Mouse (Mus musculus): ENCODE measurements at regions not wholly inside any gene's neighbourhood (a gene's known extent, or its start where the extent isn't known, plus 50 kb on each side); places are given as distances from the start of the nearest gene placed in this dataset.
"Not testable (repeated sequence)": the region's sequence is repeated elsewhere in the genome, so short reads cannot be mapped to it uniquely, and the experiment has no call there.

DNA sequence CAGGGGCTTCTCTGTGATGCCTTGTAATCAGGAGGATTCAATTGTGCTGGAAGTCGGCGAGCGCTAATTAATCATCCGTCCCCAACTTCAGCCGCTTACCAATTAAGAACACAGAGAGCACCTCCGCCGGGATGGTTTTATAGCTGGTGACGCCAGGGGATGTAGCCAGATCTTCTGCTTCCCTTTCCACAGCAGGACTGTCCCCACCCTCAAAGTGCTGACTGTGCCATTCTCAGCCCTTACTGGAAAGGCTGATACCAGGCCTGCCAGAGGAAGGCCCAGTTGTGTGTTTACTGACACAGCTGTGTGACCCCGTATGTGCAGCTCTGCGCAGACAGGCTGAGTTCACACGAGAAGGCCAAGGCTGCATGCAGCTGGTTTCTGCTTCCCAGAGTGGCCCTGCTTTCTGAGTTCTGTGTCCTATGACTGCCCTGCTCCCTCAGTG lies 59.9 kb upstream of the Bend4 start:
- DNase-seq (ENCODE audit: low spot score): no peak

DNA sequence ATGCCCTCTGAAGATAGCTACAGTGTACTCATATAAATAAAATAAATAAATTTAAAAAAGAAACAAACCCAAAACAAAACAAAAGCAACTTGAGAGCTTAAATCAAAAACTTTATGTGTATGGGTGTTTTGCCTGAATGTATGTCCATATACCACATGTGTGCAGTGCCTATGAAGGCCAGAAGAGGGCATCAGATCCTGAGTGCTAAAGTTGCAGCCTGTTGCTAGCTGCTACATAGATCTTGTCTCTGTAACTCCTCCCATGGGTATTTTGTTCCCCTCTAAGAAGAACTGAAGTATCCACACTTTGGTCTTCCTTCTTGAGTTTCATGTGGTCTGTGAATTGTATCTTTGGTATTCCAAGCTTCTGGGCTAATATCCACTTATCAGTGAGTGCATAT lies 62.6 kb upstream of the Bend4 start:
- DNase-seq (ENCODE audit: low spot score): not testable (repeated sequence)

DNA sequence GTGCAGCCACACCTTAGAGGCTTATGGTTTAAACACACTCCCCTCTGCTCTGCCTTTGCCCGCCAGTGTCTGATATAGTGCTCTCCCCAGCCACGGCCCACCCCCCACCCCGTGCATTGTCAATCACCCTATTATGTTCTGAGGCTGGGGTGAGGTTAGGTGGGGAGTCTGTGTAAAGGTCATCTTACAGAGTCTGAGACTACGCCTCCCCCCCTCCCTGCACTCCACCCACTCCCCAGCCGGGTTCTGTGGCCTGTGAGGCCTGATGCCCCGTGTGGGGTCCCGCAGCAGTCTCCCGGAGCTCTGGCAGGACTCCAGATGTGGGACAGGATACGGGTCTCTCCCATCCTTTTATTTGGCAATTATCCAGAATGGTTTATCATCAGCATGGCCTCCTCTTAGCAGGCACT lies 64.8 kb upstream of the Bend4 start:
- DNase-seq (ENCODE audit: low spot score): no peak

DNA sequence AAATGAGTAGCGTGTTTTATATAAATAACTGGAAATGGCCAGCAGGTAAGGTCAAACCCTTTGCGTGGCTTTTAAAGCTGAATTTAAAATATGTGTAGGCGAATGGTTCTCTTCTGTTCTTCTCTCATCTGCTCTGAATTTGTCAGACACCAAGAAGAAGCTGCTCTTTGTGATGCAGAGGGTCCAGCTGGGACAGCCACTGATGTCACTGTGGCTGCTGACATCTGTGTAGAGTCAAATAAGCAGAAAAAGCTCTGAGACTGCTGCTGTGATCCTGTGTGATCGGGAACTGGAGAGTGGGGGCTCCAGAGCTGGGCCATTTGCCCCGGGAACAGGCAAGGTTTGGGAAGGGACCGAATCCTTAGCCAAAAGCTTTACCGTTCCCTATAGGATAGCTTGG lies 68.6 kb upstream of the Bend4 start:
- no peak for DNase-seq (ENCODE audit: low spot score)

DNA sequence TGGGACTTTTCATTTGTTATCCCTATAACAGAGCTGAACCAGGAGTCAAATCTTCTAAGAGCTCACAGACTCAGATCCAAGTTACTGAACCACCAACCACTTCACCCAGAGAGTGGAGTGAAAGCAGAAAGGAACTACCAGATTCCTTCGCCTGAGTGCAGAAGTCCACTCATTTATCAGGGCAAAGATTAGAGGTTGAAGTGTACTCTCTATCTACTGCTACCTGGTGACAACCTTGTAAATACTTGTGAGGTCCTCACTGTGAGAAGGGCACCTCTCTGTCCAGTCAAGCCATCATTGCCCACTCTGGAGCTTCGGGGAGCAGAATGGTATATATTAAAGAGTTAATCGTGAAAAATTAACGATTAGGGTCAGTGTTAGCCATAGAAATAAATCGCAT lies 87.4 kb upstream of the Shisa3 start:
- DNase-seq (ENCODE audit: low spot score): no peak

DNA sequence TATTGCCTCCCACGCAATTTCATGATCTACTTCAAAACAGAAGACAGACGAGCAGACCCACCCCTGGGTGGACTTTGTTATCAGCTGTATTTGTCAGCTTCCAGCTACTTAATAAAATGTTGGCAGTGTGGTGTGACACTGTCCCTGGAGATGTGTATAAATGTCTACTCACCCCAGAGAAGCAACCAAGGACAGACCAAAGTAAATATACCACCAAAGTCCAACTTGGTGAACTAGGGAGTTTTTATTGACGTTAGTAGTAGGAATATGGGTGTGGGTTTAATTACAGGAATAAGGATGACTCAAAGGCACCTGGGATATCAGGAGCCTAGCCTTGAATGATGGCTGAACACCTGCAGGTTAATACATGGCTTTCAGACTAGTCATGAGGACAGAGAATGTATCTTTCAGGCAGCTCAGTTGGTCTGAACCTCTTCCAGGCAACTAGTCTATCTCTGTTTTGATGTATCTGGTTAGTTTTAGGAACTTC lies 86.2 kb upstream of the Shisa3 start:
- no peak for DNase-seq (ENCODE audit: low spot score)

DNA sequence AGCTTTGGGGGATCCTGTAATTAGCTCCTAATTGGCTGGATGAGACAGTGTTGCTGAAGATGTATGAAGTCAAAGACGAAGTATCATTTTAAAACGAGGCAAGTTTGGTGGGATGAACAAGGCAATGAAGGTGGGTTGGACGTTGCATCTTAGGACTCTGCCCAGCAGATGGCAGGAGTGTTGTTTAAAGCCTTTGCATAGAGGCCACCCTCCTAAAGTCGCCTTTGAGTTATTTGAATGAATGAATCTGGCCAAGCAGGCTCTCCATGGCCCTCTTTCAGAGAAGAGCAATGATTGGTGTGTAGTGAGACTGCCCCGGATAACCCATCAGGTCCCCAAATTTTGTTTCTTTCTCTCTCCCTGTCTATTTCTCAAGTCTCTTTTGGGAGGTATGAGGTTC lies 77.5 kb upstream of the Shisa3 start:
- no peak for DNase-seq (ENCODE audit: low spot score)

DNA sequence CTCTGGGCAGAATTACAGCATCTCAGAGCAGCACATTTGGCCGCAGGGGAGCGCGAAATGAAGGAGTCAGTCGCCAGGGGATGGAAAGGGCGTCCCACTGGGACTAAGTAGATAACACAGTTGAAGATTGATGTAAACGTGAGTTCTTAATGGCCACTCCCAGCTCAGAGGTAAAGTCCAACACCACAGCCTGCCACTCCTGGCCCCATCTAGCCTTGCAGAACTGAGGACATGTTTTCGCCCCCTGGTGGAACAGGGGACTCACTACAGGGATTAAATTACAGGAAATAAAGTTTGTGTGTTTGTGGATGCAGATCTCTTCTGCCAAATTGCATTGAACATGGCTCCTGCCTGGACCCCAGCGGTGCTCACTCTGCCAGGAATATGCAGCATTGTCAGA lies 76.7 kb upstream of the Shisa3 start:
- DNase-seq (ENCODE audit: low spot score): no peak

DNA sequence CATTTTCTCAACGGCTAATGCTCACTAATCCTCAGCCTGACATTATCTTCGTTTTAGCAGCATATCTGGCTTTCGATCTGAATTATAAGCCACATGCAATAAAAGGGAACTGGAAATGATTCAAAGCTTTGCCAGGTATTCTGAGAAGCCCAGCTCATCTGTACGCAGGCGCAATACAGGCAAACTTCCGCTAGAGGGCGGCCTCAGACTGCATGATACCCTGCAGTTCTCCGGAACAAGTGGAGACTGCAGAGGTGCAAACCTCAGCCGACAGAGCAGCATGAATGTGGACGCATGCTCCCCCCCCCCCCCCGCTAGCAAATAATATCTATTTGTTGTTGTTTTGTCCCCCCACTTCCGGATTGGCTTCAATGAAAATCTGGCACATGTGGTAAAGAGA lies 75.3 kb upstream of the Shisa3 start:
- peak; percentile 74 for DNase-seq (ENCODE audit: low spot score)

DNA sequence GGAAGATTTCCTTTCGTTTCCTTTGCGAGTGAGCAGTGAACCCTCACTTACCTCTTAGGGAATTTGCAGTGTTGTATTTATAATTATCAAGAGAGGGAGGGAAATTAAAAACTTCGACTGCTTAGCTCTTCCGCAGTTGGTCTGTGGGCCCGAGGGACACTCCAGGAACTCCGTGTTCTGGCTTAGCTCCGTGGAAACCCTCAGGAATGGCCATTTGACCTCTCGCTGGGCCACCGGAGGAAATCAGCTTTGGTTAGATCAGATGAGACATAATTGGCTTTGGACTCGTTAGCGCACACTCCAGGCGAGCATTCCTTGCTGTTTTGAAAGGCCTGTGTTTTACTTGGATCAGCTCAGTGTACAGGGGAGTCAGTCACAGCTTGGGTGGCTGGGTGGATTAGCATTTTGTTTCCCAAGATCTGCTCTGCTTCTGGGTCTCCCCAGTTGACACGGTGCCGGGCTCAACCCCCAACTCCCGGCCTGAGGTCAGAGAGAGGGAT lies 74.9 kb upstream of the Shisa3 start:
- DNase-seq (ENCODE audit: low spot score): no peak

DNA sequence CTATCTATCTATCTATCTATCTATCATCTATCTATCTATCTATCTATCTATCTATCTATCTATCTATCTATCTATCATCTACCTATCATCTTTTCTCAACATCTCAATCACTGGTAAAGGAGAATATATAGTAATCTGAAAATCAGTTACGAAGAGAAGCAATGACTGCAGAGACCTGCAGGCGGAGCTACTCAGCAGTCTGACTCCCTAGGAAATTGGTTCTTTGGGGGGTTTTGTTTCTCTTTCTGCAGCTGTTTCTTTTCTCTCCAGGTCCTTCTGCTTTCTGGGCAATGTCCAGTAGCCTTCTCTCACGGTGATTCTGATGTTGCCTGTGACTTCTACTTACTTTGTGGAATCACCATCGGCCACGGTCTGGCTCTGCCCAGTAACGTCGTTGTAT lies 73.6 kb upstream of the Shisa3 start:
- DNase-seq (ENCODE audit: low spot score): no peak

DNA sequence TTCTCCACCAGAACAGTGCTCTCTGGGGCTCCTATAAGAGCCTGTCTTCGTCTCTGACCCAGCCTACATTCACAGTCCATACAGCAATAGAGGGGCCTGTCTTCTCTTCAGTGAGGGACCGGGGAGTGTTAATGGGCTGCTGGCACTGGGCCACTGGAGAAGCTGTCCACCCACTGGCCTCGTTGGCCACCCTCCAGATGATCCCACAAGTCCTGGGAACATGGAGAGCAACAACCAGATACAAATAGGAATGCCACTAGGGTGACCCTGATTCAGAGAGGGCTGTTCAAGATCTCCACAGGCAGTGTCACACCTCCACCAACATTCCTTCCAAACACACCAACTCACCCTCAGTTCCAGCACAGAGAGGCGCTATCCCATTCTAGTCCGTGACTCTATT lies 69.7 kb upstream of the Shisa3 start:
- no peak for DNase-seq (ENCODE audit: low spot score)

DNA sequence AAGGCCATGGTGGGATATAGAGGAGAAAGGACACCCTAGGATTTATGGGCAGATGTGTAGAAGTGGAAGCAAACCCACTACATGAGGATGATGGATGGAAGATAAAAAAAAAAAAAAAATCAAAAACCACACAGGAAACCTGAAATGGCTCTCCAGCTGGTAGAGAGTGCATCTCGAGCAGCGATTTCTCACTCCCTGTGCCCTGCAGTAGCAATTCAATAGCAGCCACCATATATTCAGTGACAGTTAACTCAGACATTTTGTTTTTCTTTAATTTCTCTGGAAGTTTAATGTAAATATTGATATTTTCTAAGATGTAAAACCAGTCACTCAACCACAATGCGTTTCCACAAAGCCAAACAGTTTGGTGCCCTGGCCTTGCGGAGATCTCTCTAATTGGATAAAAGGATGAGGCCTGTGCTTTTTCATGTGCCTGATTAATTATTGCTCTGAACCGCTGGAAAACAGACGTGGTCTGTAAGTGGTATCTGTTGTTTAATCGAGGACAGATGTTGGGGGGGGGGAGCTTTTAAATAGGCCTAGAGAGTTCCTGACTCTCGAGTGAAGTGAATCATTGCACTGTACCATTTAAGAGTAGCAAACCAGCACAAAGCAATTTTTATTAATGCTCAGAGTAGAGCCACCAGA lies 68.0 kb upstream of the Shisa3 start:
- DNase-seq (ENCODE audit: low spot score): no peak

DNA sequence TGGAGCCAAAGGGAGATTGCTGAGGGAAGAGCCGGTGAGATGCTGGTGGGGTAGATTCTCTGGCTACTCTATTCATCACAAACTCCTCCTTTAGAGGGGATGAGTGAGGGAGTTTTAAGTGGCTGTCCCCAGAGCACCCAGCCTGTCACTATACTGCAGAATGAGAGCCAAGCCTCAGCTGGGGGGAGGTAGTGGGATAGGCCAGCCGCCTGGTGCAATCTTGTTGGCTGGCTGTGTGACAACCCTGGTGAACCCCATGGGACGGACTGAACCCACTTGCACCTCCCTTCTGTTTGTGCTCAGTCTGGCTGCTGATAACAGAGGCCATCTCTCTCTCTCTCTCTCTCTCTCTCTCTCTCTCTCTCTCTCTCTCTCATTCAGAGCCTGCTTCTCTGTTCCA lies 65.8 kb upstream of the Shisa3 start:
- DNase-seq (ENCODE audit: low spot score): no peak

DNA sequence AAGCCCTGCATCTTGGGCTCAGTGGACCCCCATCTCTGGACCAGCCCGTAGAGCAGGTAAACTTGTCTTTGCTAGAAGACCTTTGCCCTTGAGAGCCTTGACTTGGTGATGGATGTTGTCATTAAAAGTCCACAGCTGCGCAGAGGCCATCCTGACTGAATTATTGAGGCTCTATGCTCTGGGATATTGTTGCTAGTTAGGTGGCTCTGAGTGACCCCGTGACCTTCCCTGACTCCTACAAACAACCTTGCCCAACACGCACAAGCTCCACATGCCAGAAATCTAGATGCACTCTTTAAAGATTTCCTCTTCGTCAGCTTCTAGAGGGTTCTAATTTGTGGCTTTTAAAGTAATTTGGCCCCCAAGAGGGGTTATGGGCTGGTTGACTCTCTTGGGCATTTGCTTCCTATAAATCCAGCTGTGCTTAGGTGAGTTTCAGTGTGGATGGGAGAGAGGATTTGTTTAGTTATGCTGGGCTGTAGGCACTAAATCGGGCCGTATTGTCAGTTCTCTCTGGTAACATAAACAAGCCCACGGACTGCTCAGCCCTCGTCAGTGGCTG lies 63.6 kb upstream of the Shisa3 start:
- DNase-seq (ENCODE audit: low spot score): no peak

DNA sequence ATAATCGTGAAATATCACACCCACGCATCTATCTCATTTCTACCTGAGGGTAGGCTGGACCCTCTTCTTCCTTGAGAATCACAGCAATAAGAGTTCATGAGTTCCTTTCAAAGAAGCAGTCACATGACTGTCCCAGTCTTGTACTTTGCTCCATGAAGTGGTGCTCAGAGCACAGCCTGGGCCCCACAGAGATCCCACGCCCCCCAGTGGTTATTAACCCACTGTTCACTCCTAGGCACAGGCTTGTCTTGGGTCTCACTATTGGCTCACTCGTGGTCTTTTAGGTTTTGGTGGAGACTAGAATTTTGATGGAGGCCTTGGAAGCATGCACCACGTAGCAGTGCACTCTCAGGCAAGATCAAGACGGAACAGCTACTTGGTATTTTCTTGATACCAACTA lies 57.4 kb upstream of the Shisa3 start:
- no peak for DNase-seq (ENCODE audit: low spot score)

DNA sequence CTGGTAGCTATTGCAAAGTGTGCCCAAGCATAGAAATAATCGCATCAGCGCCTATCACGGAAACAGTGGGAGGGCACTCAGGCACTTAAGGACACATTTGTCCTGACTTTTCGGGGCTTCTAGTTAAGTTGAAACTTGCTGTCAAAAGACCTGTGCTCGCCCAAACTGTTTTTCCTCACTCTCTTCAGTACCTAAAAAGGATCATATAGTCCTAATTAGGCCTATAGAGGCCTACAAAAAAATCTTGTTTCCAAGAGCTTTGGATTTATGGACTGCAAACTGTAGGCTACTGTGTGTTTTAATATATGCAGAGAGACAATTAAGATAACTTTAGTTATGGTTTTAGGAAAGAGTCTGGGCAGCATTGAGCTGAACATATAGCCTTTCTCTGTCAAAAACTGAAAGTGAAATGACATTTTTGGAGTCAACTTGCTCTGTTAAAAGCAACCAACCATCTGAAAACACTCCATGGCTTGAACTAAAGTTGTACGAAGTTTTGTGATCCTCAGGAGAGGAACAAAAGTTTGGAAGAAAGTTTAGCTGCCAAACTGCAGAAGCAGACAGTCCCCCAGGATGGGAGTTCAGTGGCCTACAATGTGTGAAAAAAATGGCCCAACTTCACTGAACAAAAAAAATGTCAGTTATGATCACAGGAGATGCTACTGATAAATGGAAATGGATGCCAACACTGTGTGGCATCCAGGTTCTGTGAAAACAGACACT lies 55.9 kb upstream of the Shisa3 start:
- no peak for DNase-seq (ENCODE audit: low spot score)

DNA sequence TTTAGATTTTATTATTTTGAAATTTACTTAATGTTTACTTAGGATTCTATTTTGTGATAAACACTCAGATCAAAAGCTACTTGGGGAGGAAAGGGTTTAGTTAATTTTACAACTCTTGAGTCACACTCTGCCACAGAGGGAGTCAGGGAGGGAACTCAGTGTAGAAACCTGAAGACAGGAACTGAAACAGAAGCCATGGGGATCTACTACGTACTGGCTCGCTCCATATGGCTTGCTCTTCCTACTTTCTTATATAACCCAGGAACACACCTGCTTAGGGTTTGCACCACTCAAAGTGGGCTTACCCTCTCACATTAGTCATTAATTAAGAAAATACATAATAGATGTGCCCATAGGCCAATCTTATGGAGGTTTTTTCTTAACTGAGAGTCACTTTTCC lies 54.8 kb upstream of the Shisa3 start:
- no peak for DNase-seq (ENCODE audit: low spot score)

All from ovary, postnatal 36 days (tissue).